Mouse (Mus musculus): Measurements from ENCODE around the gene Il27ra.
"Not testable (repeated sequence)": the region's sequence is repeated elsewhere in the genome, so short reads cannot be mapped to it uniquely, and the experiment has no call there.

Il27ra gene

GRCm38 (mm10) chr8:84019738-84020137, 22.7 kb downstream of the Il27ra start:
- no peak for DNase-seq

GRCm38 (mm10) chr8:84015833-84016232, 26.6 kb downstream of the Il27ra start:
- DNase-seq = no peak

GRCm38 (mm10) chr8:84012499-84013165, 29.8 kb downstream of the Il27ra start:
- DNase-seq = no peak

GRCm38 (mm10) chr8:84011705-84012498, 30.5 kb downstream of the Il27ra start, which contains the start of gene 2210011C24Rik:
TSS of gene 2210011C24Rik (minus strand) at chr8:84012171.
- DNase-seq = peak; percentile 68

GRCm38 (mm10) chr8:84010625-84011611, 31.5 kb downstream of the Il27ra start:
- DNase-seq = peak; percentile 79

GRCm38 (mm10) chr8:84009876-84010275, 32.5 kb downstream of the Il27ra start:
- peak; percentile 93 for DNase-seq

GRCm38 (mm10) chr8:84008362-84008761, 34.0 kb downstream of the Il27ra start:
- no peak for DNase-seq

- DNase-seq = not testable (repeated sequence)
Observed at GRCm38 (mm10) chr8:84005502-84005901, 36.9 kb downstream of the Il27ra start.

- peak; percentile 97 for DNase-seq
Observed at GRCm38 (mm10) chr8:84004533-84005201, 37.7 kb downstream of the Il27ra start.

GRCm38 (mm10) chr8:84003612-84004246, 38.7 kb downstream of the Il27ra start:
- no peak for DNase-seq

GRCm38 (mm10) chr8:84002957-84003611, 39.3 kb downstream of the Il27ra start:
- DNase-seq = no peak

GRCm38 (mm10) chr8:84001281-84002000, 40.9 kb downstream of the Il27ra start, which contains the start of gene 1700067K01Rik:
TSS of gene 1700067K01Rik (plus strand) at chr8:84001502.
- DNase-seq = no peak

- no peak for DNase-seq
Observed at GRCm38 (mm10) chr8:83999825-84000224, 42.6 kb downstream of the Il27ra start.

- DNase-seq = no peak
Observed at GRCm38 (mm10) chr8:83999057-83999705, 43.2 kb downstream of the Il27ra start.

GRCm38 (mm10) chr8:83998231-83999056, 43.9 kb downstream of the Il27ra start:
- DNase-seq = peak; percentile 74

- peak; percentile 62 for DNase-seq
Observed at GRCm38 (mm10) chr8:83997511-83998141, 44.8 kb downstream of the Il27ra start, which contains the start of gene Samd1. TSS of gene Samd1 (plus strand) at chr8:83997672.

- DNase-seq = peak; percentile 94
Observed at GRCm38 (mm10) chr8:83996567-83997505, 45.6 kb downstream of the Il27ra start.
